Mouse (Mus musculus) gastrocnemius, postnatal 10 days (tissue): Measurements from ENCODE around the gene Kif21b. TPM values are rescaled to one million over a fixed set of nuclear protein-coding genes. Genes with fewer than 3 reads are reported as not detected.

Experiments
- DNase-seq: peaks from one replicate; pipeline ENCODE4 v3.0.0; 2021; ENCODE audit warnings: mixed read lengths
- total RNA-seq, 2 experiments: library from RNA; stranded (reverse); gene quantifications; 2 replicates each; pipeline ENCODE4 v1.2.3; 2021

Gene Kif21b
- total RNA-seq, 2 experiments from 2014 or later, result 1.1 to 2.0 TPM

DNA sequence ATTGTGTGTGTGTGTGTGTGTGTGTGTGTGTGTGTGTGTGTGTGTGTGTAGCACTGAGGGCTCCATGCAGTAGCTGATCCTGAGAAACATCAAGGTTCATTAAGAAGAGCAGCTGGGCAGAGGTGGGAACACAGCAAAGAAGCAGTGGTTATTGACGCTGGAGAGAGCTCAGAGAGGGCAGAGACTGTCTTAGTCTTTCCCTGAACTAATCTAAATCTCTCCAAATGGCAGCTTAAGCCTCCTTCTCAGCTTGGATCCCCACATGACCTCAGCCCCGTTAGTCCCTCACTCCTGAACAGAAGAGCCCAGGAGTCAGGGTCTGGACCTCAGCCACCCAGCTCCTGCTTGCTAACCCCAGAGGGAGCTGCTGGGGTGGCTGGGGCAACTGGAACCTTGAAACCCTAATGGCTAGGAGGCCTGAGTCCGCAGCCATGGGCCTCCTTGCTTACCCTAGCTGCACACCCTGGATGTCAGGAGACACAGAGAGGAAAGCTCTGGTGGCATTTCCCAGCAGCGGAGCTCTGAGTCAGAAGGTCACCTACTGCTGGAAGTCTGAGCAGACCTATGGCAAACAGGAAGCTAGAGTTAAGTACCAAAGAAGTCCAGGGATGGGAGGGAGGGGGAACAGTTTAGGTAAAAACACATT, 2.1 kb upstream of the Kif21b start:
- no peak for DNase-seq

DNA sequence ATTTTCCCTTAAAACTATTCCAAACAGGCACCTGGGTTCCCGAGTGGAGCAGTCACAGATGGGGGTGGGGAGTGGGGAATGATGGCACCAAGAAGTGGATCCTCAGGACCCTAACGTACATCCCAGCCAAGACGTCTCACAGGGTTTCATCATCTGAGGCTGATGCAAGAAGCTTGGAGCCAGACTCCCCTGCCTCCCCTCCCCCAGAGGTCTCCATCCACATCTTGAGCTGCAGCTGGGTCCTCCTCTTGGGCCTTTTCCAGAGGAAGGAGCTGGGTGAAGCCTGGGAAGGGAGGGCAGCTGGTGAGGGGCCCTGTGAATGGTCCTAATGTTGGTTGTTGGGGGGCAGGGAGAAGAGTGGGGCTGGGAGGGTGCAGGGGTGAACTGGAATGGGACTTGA, 1.1 kb upstream of the Kif21b start:
- no peak for DNase-seq

DNA sequence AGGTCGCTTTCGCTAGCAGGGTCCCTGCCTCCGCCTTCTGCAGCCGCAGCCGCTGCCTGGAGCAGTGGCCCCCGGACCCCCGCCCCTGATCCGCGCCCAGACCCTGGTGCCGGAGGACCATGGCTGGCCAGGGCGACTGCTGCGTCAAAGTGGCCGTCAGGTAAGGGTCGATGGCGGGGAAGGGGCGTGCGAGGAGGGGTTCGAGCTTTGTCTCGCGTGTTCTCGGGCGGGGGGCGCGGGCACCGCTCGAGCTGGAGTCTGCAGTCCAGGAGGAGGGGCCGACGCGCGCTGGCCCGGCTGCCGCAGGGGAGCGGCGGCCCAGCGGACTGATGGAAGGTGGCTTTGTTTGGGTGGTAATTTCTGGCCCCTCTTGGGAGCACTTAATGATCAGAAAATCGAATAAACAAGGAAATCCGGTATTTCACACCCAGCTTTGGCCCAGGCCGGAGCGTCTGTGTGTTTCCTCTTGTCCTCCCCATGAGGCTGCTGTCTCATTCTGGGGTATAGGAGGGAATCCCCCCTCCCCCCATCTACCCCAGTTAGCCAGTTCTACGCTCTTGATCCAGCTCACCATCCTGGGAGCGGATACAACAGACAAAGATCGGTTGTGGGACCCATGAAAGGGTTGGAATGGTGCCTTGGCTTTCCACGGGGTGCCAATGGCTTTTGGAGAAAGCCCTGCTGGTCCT, 558 bp downstream of the Kif21b start:
- DNase-seq, result peak; percentile 36

DNA sequence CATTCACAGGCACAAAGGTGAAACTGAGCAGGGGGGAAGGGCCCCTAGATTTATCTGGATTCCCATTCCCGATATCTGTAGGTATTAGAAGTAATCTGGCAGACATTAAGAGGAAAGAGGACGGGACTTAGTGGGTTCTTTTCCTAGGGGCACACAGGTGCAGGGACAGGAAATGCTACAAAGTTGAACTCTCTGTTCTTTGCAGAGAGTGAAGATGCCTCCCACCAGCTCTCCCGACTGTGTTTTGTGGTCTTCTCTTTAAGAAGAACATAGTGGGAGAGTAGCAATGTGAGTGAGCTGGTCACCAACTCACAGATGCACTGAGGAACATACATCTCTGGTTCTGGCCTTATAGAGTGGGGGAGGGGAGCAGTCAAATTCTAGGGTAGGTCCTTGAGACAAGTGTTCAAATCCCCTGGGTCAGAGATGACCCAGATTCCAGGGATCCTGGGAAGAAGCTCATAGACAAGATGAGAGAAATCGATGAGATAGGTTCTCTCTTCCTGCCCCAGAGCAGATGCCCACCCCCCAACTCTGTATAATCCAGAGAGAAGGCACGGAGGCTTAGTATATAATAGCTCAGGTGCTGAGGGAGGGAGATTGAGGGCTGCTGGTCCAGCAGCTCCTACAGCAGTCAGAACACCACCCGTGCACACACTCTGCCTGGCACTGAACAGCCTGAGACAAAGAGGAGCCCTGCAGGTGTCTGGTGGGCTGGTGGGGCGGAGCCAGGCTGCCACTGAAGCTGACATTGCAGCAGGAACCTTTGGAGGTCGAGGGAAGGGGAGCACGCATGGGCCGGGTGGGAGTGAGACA, 1.4 kb downstream of the Kif21b start:
- no peak for DNase-seq

DNA sequence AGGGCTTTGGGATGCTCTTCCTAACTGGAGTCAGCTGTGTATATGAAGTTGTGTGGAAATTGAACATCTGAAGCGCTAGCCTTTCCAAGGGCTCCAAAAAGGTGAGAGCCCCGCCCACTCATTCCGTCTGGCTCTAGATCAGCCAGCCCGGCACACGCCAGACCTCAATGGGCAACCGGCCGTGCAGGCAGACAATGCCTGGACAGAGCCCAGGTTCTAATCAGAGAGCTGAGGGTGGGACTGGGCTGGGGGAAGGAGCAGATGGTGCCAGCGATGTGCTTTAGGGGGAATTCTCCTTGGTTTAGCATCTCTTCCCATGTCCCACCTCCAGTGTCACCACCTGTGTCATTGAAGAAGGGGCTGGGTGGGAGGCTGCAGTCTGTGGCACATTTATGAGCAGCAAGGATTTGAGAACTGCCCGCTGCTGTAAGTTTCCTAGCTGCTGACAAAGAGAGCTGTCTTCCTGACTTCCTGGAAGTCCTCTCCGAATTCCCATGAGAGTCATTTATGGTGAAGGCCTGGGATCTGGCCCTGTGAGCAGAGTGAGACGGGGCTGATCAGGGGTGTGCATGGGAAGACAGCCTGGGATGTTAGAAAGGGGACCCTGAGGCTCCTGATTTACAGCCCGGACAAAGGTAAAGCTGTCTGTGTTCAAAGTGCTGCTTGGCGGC, 2.5 kb downstream of the Kif21b start:
- DNase-seq, result no peak

DNA sequence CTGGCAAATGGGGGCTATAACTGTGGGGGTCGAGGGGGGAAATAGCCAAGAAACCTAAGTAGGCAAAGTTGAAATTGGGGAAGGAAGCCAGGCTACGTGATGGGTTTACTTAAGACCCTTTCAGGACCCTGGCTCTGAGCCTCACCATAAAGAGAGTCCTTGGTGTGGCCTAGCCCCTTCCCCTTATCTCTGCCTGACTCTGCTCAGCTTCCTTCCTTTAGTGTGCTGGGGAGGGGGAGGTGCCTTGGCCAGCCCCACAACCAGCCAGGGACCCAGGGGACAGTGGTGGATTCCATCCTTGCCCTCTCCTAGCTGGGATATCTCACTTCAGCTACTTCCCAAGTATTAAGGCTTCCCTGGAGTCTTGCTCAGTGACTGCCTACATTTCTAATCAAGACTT, 3.4 kb downstream of the Kif21b start:
- DNase-seq, result no peak

DNA sequence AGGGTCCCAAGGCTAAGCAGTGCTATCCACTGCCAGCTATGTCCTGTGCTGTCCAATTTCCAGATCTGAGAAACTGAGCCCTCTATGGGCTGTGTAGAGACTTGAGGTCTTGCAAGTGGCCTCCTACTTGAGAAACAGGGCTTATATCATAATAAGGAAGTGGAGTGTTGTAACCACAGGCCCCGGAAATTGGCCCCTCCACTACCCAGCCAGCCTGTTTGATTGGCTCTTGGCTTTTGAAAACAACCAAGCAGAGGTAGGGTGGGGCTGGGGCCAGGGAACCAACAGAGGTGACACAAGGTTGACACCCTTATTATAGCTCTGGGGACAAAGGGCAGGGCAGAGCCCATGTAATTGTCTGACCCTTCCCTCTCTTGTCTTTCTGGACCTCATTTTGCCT, 3.9 kb downstream of the Kif21b start:
- no peak for DNase-seq

DNA sequence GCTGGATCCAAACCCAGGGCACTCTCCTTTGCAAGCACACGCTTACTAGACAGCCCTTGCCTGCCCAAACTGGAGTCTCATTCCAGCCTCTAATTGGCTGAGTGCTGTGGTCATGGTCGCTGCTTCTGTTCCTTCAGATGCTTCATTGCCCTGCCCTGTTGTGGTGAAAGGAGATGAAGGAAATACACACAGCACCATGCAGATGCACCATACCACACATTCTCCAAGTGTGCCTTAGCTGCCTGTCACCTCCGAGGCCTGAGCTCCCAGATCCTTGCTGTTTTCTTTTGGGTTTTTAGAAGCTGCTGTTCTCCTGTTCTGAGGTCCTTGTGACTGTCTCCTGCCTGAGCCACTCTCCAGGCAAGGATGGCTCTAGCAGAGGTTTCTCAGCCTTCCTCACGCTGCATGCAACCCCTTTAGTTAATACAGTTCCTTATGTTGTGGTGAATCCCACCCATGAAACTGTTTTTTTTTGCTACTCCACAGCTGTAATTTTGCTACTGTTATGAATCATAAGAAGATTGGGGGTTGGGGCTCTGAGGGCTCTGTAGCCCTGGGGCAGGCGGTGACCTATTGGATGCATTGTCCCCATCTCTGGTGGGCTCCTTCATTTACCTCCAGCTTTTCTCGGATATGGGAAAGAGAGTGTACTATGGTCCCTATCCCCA, 4.7 kb downstream of the Kif21b start:
- DNase-seq, result no peak

DNA sequence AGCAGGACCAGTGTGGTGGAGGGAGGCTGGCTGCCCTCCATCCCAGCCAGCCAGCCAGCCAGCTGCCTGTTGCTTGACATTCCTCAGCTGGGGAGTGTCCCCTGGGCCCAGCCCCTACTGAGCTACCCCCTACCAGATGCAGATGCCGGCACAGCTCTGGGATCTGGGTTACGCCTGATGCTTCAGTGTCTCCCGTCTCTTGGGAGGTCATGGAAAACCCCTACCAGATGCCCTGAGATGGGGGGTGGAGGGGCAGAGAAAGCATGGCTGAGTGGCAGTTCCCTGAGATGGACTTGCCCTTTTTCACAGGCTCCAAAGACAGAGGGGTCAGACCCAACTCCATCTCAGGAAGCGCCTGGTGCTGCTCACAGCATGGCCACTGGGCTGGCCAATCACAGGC, 5.4 kb downstream of the Kif21b start:
- no peak for DNase-seq

DNA sequence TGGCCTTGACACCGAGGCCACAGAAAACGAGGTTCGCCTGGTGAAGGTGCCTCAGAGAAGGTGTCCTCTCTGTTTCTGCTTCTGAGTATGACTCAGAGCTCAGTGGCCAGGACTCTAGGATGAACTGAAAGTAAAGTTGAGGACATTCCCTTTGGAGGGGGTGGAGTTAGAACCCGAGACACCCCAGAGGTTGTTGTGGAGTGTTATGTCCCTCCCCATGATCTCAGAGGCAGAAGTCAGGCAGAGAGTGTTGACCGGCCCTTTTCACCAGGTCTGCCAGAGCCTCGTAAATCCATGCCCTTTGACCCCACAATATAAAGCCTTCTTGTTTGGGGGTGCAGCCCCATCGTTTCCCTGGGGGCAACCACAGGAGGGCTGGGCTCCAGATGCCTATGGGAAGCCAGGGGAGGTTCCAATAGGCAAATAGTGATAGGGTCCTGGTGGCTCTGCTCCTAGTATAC, 5.9 kb downstream of the Kif21b start:
- DNase-seq, result no peak

DNA sequence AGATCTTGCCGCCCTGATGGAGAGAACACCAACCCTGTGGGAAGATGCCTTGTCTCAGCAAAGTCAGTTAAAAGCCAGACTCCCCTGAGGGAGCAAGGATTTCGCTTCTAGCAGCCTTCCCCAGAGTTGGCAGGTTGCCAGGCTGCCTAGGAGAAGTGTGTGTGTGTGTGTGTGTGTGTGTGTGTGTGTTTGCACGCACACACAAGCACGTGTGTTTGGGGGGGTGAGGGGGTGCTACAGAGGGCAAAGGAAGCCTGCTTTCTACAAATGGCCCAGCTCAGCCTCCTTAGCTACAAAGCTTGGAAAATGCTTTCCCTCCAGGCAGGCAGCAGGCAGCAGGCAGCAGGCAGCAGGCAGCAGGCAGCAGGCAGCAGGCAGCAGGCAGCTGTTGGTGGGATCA, 6.4 kb downstream of the Kif21b start:
- DNase-seq, result peak; percentile 68

DNA sequence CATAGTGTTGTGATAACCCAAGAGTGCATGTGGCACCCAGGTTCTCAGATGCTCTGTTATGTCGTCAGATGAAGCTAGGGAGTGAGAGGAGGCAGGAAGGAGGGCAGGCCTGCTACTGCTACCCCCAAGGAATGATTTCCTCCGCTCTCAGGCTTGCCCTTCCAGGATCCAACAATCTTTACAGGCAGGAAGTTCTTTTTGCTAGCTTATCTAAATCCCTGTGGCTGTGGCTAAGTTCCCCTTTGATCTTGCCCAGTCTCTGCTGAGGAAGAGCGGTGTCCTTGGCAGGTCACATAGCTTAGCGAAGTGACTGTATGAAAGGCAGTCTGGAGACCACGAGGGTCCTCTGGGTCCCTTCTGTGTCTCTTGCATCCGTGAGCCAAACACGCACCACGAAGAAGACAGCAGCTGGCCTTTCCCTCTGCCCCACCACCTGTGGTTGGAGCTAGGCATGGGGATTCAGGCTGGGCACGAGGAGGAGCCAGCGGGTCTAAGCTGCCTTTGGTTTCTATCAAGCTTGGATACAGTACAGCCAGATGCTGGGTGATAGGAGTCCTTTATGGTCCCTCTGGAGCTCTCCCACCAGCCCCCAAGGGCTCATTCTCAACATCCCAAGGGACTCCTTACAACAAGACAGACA, 7.1 kb downstream of the Kif21b start:
- DNase-seq, result no peak

DNA sequence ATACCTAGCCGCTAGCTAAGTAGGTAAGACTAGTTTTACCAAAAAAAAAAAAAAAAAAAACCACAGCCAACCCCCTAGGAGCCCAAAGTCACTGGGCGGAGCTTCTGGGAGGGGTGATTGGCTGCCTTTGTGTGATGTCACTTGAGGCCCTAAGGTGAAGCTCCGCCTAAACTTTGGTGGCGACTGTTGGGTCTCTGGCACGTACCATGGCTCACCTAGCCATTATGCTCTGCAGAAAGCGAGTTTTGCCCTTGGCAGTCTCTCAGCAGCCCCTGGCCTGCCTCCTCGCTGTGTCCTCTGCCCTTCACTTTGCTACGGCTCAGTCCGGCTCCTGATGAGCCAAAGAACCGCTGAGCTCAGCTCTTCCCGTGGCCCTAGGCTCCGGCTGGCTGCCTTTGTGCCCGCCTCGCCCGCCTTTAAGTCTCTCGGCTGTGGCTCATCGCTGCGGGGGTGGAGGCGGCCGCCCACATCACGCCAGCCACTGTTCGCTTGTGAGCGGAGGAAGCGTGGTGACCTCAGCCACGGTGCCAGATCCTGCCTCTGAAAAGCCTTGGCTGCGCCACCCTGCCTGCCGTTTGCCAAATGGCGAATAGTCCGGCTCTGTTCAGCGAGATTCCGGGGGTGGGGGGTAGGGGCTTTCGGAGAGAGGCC, 8.9 kb downstream of the Kif21b start:
- DNase-seq, result peak; percentile 54

DNA sequence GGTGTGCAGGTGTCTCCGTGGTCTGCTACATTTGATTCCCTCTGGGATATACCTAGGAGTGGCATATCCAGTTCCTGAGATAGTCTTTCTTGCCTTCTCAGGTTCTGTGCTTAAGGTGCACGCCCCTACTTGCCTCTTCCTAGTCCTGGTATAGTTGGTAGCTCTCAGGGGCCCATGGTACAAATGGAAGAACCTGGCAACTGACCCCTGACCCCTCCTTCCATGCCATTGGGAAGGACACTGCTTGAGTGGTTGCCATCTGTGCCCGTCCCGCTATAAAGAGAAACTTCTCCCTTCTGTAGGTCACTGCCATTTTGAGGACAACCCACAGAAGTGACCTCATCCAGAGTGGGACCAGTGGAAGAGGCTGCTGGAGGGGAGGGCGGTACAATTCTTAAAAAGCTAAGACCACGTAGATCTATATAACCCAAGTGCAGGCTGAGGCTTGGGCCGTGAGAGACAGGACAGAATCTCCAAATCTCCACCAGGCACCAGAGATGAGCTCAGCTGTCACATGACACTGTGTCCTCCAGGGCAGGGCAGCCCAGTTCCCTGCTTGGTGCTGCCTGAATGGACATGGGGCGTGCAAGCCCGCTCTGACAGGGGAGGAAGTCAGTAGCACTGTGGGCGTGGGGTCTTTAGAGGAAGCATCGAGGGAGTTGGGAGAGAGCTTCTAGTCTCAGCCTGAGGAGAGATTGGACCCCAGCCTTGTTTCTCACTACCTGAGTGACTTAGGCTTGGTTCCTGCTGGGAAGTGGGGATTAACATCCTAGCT, 10.2 kb downstream of the Kif21b start:
- no peak for DNase-seq

DNA sequence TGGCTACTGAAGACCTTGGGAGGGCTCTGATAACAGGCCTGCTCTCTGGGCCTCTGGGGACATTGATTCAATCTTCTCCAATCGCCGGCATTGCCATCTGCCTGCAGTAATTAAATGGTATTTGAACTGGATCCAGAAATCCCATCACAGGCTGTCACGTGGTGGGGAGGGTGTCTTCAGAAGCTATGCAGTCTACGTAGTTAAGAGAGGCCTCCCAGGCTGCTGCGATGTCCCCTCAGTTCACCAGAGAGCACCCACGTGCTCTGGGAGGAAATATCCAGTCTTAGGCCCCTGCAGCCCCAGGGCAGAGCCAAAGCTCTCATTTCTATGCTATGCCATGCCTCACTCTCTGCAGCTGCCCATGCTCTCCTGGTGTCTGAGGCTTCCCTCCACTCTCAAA, 11.1 kb downstream of the Kif21b start:
- no peak for DNase-seq

DNA sequence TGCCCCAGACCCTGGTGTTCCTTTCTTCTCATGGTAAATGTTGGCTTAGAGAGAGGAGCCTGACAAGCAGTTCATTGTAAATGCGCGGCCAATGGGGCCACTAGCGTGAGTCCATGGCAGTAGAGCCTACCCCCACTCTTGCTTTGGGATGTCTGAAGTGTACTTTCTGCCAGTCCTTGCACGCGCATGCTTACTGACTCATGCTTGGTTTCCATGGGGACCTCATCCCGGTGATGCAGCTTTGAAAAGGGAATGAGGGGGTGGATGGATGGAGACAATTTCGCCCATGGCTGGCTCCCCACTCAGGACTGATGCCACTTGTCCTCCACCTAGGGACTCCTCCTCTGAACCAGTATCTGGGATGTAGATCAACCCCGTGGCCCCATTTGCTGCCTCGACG, 12.3 kb downstream of the Kif21b start:
- no peak for DNase-seq

DNA sequence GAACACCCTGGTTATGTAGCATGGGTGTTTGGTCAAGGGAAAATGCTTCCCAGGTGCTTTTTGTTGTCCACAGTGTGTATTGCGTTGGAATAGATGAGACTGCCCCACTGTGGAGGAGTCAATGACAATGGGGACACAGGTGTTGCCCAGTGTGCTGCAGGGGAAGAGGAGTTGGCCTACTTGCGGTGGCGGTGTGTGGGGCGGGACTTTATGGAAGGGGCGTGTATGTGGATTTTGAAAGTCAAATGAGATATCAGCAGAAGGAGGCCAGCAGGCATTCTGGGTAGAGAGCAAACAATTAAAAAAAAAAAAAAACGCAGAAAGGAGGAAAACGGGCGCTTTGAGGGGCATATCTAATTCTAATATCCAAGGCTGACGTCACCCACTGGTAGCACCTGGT, 18.5 kb downstream of the Kif21b start:
- no peak for DNase-seq

DNA sequence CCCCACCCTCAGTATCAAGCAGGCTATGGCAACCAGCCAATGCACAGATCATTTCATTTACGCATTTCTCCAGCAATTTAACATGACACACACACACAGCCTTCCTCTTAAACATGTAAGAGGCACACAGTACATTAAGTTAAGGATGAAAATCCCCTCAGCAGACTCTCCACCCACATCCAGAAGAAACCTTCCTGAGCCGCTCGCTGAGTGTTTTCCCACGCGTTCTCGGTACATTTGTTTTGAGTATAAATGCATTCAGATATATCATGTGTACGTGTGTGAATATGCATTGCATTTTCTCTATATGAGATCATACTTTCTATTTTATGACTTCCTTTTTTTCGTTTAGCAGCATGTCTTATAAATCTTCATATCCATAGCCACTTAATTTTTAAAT, 20.2 kb downstream of the Kif21b start:
- no peak for DNase-seq

DNA sequence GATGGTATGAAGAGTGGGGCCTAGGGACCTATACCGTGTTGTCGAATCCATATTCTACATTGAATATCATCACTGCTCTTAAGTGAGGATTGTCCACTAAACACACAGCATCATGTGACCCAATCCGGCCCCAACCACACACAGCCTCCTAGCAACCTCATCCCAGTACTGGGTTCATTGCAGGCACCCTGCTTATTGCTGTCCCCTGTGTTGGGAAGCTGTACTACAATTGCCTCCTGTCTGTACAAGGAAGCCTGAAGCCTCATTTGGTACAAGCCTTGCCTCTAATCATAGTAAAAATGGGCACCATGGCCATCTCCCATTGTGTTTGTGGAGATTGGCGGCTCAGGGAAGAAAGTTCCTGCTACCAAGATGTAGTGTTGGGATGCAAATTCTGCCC, 25.1 kb downstream of the Kif21b start:
- no peak for DNase-seq

DNA sequence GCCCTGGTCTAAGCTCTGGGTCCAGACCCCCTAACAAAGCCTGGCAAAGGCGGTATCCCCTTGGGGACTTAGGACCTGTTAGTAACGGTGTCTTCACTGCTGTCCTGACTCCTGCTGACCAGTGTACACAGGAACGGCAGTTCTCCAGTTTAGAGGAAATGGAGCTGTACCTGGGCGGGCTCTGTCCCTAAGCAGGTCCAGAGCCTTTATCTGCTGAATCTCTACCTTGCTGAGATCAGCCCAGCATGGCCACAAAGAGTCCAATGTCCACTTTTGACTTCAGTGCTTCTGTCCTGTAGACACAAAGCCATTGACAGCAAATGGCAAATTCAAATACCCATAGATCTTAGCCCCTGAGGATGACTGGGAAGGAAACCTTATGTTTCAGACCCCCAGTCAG, 25.8 kb downstream of the Kif21b start:
- no peak for DNase-seq
